Mouse (Mus musculus) MEL (cell line): Measurements from ENCODE around the gene Tm9sf1. TPM values are rescaled to one million over a fixed set of nuclear protein-coding genes. Genes with fewer than 3 reads are reported as not detected.

Source experiments
- DNase-seq: peaks from one replicate; pipeline ENCODE4 v3.0.0; 2011; ENCODE audit warnings: low read depth, low spot score
- H3K27ac ChIP-seq: 2 replicates; pipeline ENCODE4 v1.5.1; 2012; ENCODE audit warnings: low read depth, mild to moderate bottlenecking, control low read depth, low read length, moderate library complexity; ENCODE audit not compliant: control insufficient read depth
- H3K27me3 ChIP-seq, 2 experiments: fragments of 150-350 bp in 1 of 2; sonication (generic) in 1 of 2; 2 replicates each; pipeline ENCODE4 v1.6.1; 2012; ENCODE audit warnings: low read length in 2 of 2, mild to moderate bottlenecking in 2 of 2, improper control_type of control experiment in 1 of 2, moderate library complexity in 1 of 2; ENCODE audit not compliant: insufficient read depth in 2 of 2, control insufficient read depth in 1 of 2
- H3K36me3 ChIP-seq, 2 experiments: 2 replicates each; pipeline ENCODE4 v1.6.1; 2012 to 2014; ENCODE audit warnings: low read length in 2 of 2, improper control_type of control experiment in 1 of 2, inconsistent platforms in 1 of 2, mild to moderate bottlenecking in 1 of 2; ENCODE audit not compliant: insufficient read depth in 2 of 2, control insufficient read depth in 1 of 2
- H3K4me1 ChIP-seq, 2 experiments: fragments of 150-350 bp in 1 of 2; sonication (generic) in 1 of 2; 2 replicates each; pipeline ENCODE4 v1.6.1; 2012; ENCODE audit warnings: low read length in 2 of 2, improper control_type of control experiment in 1 of 2, mild to moderate bottlenecking in 1 of 2; ENCODE audit not compliant: insufficient read depth in 2 of 2, control insufficient read depth in 1 of 2
- H3K4me3 ChIP-seq, 2 experiments: fragments of 150-350 bp in 1 of 2; sonication (generic) in 1 of 2; 2 replicates each; pipeline ENCODE4 v1.5.1; 2012; ENCODE audit warnings: low read depth in 2 of 2, low read length in 2 of 2, mild to moderate bottlenecking in 2 of 2, moderate library complexity in 2 of 2, control low read depth in 1 of 2, improper control_type of control experiment in 1 of 2; ENCODE audit not compliant: control insufficient read depth in 1 of 2, insufficient read depth in 1 of 2
- H3K79me2 ChIP-seq: 2 replicates; pipeline ENCODE4 v1.6.1; 2012; ENCODE audit warnings: mild to moderate bottlenecking, low read length, moderate library complexity; ENCODE audit not compliant: control insufficient read depth, poor library complexity, insufficient read depth
- H3K9ac ChIP-seq: 2 replicates; pipeline ENCODE4 v1.6.1; 2012; ENCODE audit warnings: low read depth, mild to moderate bottlenecking, control low read depth, low read length, moderate library complexity; ENCODE audit not compliant: control insufficient read depth, poor library complexity, severe bottlenecking
- H3K9me3 ChIP-seq: fragments of 150-350 bp; sonication (generic); replicated peaks from 2 replicates; pipeline ENCODE4 v1.6.1; 2012; ENCODE audit warnings: mild to moderate bottlenecking, low read length, improper control_type of control experiment, moderate library complexity; ENCODE audit not compliant: insufficient read depth
- BHLHE40 ChIP-seq: IDR thresholded peaks from 2 replicates; pipeline ENCODE4 v1.6.1; 2012; ENCODE audit warnings: low read depth, mild to moderate bottlenecking, inconsistent platforms, low read length, improper control_type of control experiment, borderline replicate concordance
- CHD1 ChIP-seq: IDR thresholded peaks from 2 replicates; pipeline ENCODE4 v1.6.1; 2012; ENCODE audit warnings: low read depth, mild to moderate bottlenecking, inconsistent platforms, low read length, improper control_type of control experiment
- CHD2 ChIP-seq: IDR thresholded peaks from 2 replicates; pipeline ENCODE4 v1.6.1; 2011; ENCODE audit warnings: low read length, improper control_type of control experiment
- CTCF ChIP-seq, 3 experiments: IDR thresholded peaks in 2 of 3; conservative IDR thresholded peaks in 1 of 3; 2 replicates each; pipeline ENCODE4 v1.5.1; 2011 to 2012; ENCODE audit warnings: low read length in 3 of 3, low read depth in 2 of 3, mild to moderate bottlenecking in 2 of 3, improper control_type of control experiment in 1 of 3, inconsistent platforms in 1 of 3, mixed read lengths in 1 of 3, moderate library complexity in 1 of 3; ENCODE audit not compliant: control insufficient read depth in 1 of 3, insufficient read depth in 1 of 3, poor library complexity in 1 of 3, severe bottlenecking in 1 of 3
- E2F4 ChIP-seq: IDR thresholded peaks from 2 replicates; pipeline ENCODE4 v1.6.1; 2011; ENCODE audit warnings: low read depth, low read length, improper control_type of control experiment, borderline replicate concordance
- ETS1 ChIP-seq: IDR thresholded peaks from 2 replicates; pipeline ENCODE4 v1.6.1; 2012; ENCODE audit warnings: low read depth, mild to moderate bottlenecking, inconsistent platforms, low read length, improper control_type of control experiment, moderate library complexity
- GABPA ChIP-seq: IDR thresholded peaks from 2 replicates; pipeline ENCODE4 v1.6.1; 2012; ENCODE audit warnings: low read depth, mild to moderate bottlenecking, inconsistent platforms, low read length, improper control_type of control experiment, moderate library complexity
- GATA1 ChIP-seq: IDR thresholded peaks from 2 replicates; pipeline ENCODE4 v1.6.1; 2011; ENCODE audit warnings: low read depth, low read length, improper control_type of control experiment
- HCFC1 ChIP-seq: IDR thresholded peaks from 2 replicates; pipeline ENCODE4 v1.6.1; 2012; ENCODE audit warnings: low read depth, mild to moderate bottlenecking, inconsistent platforms, low read length, improper control_type of control experiment, moderate library complexity
- KAT2A ChIP-seq: conservative IDR thresholded peaks from 2 replicates; pipeline ENCODE4 v1.6.1; 2012; ENCODE audit warnings: low read depth, low read length, improper control_type of control experiment, inconsistent platforms
- MAFK ChIP-seq: IDR thresholded peaks from 2 replicates; pipeline ENCODE4 v1.6.1; 2011; ENCODE audit warnings: low read depth, mild to moderate bottlenecking, low read length, improper control_type of control experiment, borderline replicate concordance
- MAX ChIP-seq: IDR thresholded peaks from 2 replicates; pipeline ENCODE4 v1.6.1; 2011; ENCODE audit warnings: low read length, improper control_type of control experiment
- MAZ ChIP-seq: IDR thresholded peaks from 2 replicates; pipeline ENCODE4 v1.6.1; 2012; ENCODE audit warnings: low read depth, mild to moderate bottlenecking, inconsistent platforms, low read length, improper control_type of control experiment
- MEF2A ChIP-seq: IDR thresholded peaks from 2 replicates; pipeline ENCODE4 v1.6.1; 2014; ENCODE audit warnings: low read depth, mild to moderate bottlenecking, inconsistent platforms, low read length, improper control_type of control experiment; ENCODE audit not compliant: poor library complexity, insufficient replicate concordance, severe bottlenecking; ENCODE audit errors: extremely low read depth
- MXI1 ChIP-seq: IDR thresholded peaks from 2 replicates; pipeline ENCODE4 v1.6.1; 2011; ENCODE audit warnings: mild to moderate bottlenecking, low read depth, low read length, improper control_type of control experiment
- MYB ChIP-seq: IDR thresholded peaks from 2 replicates; pipeline ENCODE4 v1.6.1; 2011; ENCODE audit warnings: mild to moderate bottlenecking, low read depth, low read length, improper control_type of control experiment
- NELFE ChIP-seq: IDR thresholded peaks from 2 replicates; pipeline ENCODE4 v1.6.1; 2011; ENCODE audit warnings: low read depth, low read length, improper control_type of control experiment
- NRF1 ChIP-seq: IDR thresholded peaks from 2 replicates; pipeline ENCODE4 v1.6.1; 2014; ENCODE audit warnings: low read depth, mild to moderate bottlenecking, inconsistent platforms, low read length, improper control_type of control experiment, moderate library complexity; ENCODE audit not compliant: poor library complexity, insufficient read depth, severe bottlenecking
- POLR2A ChIP-seq, 2 experiments: IDR thresholded peaks; 2 replicates each; pipeline ENCODE4 v1.6.1; 2011 to 2012; ENCODE audit warnings: low read length in 2 of 2, mild to moderate bottlenecking in 2 of 2, control low read depth in 1 of 2, improper control_type of control experiment in 1 of 2, low read depth in 1 of 2, moderate library complexity in 1 of 2; ENCODE audit not compliant: control insufficient read depth in 1 of 2, insufficient read depth in 1 of 2, poor library complexity in 1 of 2
- POLR2AphosphoS2 ChIP-seq: IDR thresholded peaks from 2 replicates; pipeline ENCODE4 v1.6.1; 2011; ENCODE audit warnings: low read length, improper control_type of control experiment
- POLR2AphosphoS5 ChIP-seq: IDR thresholded peaks from 2 replicates; pipeline ENCODE4 v1.6.1; 2012; ENCODE audit warnings: low read depth, borderline replicate concordance, mild to moderate bottlenecking, inconsistent platforms, low read length, moderate library complexity, mixed read lengths
- RAD21 ChIP-seq: IDR thresholded peaks from 2 replicates; pipeline ENCODE4 v1.6.1; 2011; ENCODE audit warnings: mild to moderate bottlenecking, low read depth, low read length, improper control_type of control experiment
- RCOR1 ChIP-seq: IDR thresholded peaks from 2 replicates; pipeline ENCODE4 v1.6.1; 2012; ENCODE audit warnings: low read depth, mild to moderate bottlenecking, inconsistent platforms, low read length, improper control_type of control experiment
- SIN3A ChIP-seq: IDR thresholded peaks from 2 replicates; pipeline ENCODE4 v1.6.1; 2012; ENCODE audit warnings: low read length, improper control_type of control experiment, inconsistent platforms
- SMC3 ChIP-seq: IDR thresholded peaks from 2 replicates; pipeline ENCODE4 v1.6.1; 2011; ENCODE audit warnings: low read depth, low read length, improper control_type of control experiment
- TAL1 ChIP-seq: IDR thresholded peaks from 2 replicates; pipeline ENCODE4 v1.6.1; 2012; ENCODE audit warnings: mild to moderate bottlenecking, inconsistent platforms, low read length, moderate library complexity, mixed read lengths
- TBP ChIP-seq: IDR thresholded peaks from 2 replicates; pipeline ENCODE4 v1.8.0; 2011; ENCODE audit warnings: low read depth, low read length, improper control_type of control experiment
- TCF12 ChIP-seq: IDR thresholded peaks from 2 replicates; pipeline ENCODE4 v1.6.1; 2014; ENCODE audit warnings: low read depth, mild to moderate bottlenecking, inconsistent platforms, low read length, improper control_type of control experiment, moderate library complexity
- UBTF ChIP-seq: IDR thresholded peaks from 2 replicates; pipeline ENCODE4 v1.6.1; 2012; ENCODE audit warnings: low read depth, mild to moderate bottlenecking, inconsistent platforms, low read length, improper control_type of control experiment, moderate library complexity, borderline replicate concordance; ENCODE audit not compliant: insufficient read depth
- USF1 ChIP-seq: IDR thresholded peaks from 2 replicates; pipeline ENCODE4 v1.6.1; 2014; ENCODE audit warnings: low read depth, mild to moderate bottlenecking, inconsistent platforms, low read length, improper control_type of control experiment, moderate library complexity
- USF2 ChIP-seq, 2 experiments: IDR thresholded peaks; 2 replicates each; pipeline ENCODE4 v1.6.1; 2011 to 2012; ENCODE audit warnings: improper control_type of control experiment in 2 of 2, low read length in 2 of 2, borderline replicate concordance in 1 of 2, inconsistent platforms in 1 of 2, low read depth in 1 of 2, mild to moderate bottlenecking in 1 of 2; ENCODE audit not compliant: insufficient read depth in 1 of 2
- ZC3H11A ChIP-seq: IDR thresholded peaks from 2 replicates; pipeline ENCODE4 v1.6.1; 2012; ENCODE audit warnings: low read depth, mild to moderate bottlenecking, inconsistent platforms, low read length, improper control_type of control experiment
- ZKSCAN1 ChIP-seq: IDR thresholded peaks from 2 replicates; pipeline ENCODE4 v1.6.1; 2012; ENCODE audit warnings: low read depth, mild to moderate bottlenecking, inconsistent platforms, low read length, improper control_type of control experiment, moderate library complexity
- ZMIZ1 ChIP-seq: IDR thresholded peaks from 2 replicates; pipeline ENCODE4 v1.6.1; 2012; ENCODE audit warnings: low read depth, mild to moderate bottlenecking, inconsistent platforms, low read length, improper control_type of control experiment, moderate library complexity
- ZNF384 ChIP-seq: IDR thresholded peaks from 2 replicates; pipeline ENCODE4 v1.6.1; 2012; ENCODE audit warnings: low read depth, mild to moderate bottlenecking, inconsistent platforms, low read length, improper control_type of control experiment
- polyA plus RNA-seq, 2 experiments: library from polyadenylated mRNA; stranded (reverse) in 1 of 2; unstranded in 1 of 2; fragments of >175 nt in 1 of 2; fragments of >200 nt in 1 of 2; gene quantifications; 2 replicates each; pipeline versions ENCODE4 v1.2.1 to v1.2.4; 2012; ENCODE audit warnings: low replicate concordance in 2 of 2, low read depth in 1 of 2; ENCODE audit not compliant: insufficient read length in 2 of 2, insufficient read depth in 1 of 2, missing spikeins in 1 of 2
- total RNA-seq: library from RNA; depleted of rRNA; stranded (reverse); fragments of 300-350 nt; gene quantifications from 2 replicates; pipeline ENCODE4 v1.2.3, GENCODE M21; 2012; rRNA removed

Gene Tm9sf1
- 49.4 and 60.5 TPM in 2 replicates for total RNA-seq
- polyA plus RNA-seq, result 10 to 100 TPM in 1 of 2 experiments, not detected in 1; 80.1 TPM

GRCm38 (mm10) chr14:55643060-55643907, at the start of gene Tm9sf1:
Gene Tm9sf1, minus strand, starts transcription at chr14:55643806.
- DNase-seq, result peak; percentile 93
- peaks cover 42% of the 10 kb centered on the region for H3K79me2 ChIP-seq
- H3K9ac ChIP-seq, result peak within 1 kb of the TSS; percentile 87
- no peaks in the 10 kb centered on the region for H3K27me3 ChIP-seq
- H3K4me1 ChIP-seq, result peaks cover 0 to 14% of the 10 kb centered on the region in 2 experiments; a peak in 2 of 4 replicates
- peak within 1 kb of the TSS; percentile 86 for H3K27ac ChIP-seq
- peaks cover 3 to 15% of the 10 kb centered on the region in 2 experiments; a peak in 3 of 4 replicates for H3K36me3 ChIP-seq
- peak within 1 kb of the TSS; percentile 76 to 83 for H3K4me3 ChIP-seq
- H3K9me3 ChIP-seq, result no peaks in the 10 kb centered on the region
- no peak for TF ChIP-seq ZC3H11A
- TF ChIP-seq NRF1, result no peak
- peak; percentile 30 for TF ChIP-seq SIN3A
- no peak for TF ChIP-seq GATA1
- no peak for TF ChIP-seq SMC3
- peak; percentile 62 for TF ChIP-seq NELFE
- TF ChIP-seq RAD21, result no peak
- TF ChIP-seq MYB, result no peak
- 0 out of 2 replicates have a peak, but pooled peaks have one; percentile 9 for TF ChIP-seq TCF12
- no peak for TF ChIP-seq CHD1
- peak; percentile 65; the same call in 1 of the 2 replicates for TF ChIP-seq POLR2AphosphoS2
- TF ChIP-seq MXI1, result peak; percentile 84
- no peak for TF ChIP-seq RCOR1
- TF ChIP-seq USF2 (IDR thresholded peaks at IDR 0.05; ENCODE audit: borderline replicate concordance in 1 of 2, insufficient read depth in 1 of 2, low read depth in 1 of 2, low read length in 2 of 2), result no peak
- TF ChIP-seq TAL1, result no peak
- no peak for TF ChIP-seq USF1
- TF ChIP-seq UBTF, result peak; percentile 75; the same call in 1 of the 2 replicates
- TF ChIP-seq ETS1, result 0 out of 2 replicates have a peak, but pooled peaks have one; percentile 4
- TF ChIP-seq ZMIZ1, result no peak
- no peak for TF ChIP-seq GABPA
- peak; percentile 89 for TF ChIP-seq HCFC1
- TF ChIP-seq ZKSCAN1, result no peak
- TF ChIP-seq MAX, result peak; percentile 99
- no peak for TF ChIP-seq CHD2
- no peak for TF ChIP-seq CTCF (IDR thresholded peaks at IDR 0.05 in 2 of 3, conservative IDR thresholded peaks at IDR 0.05 in 1 of 3; ENCODE audit: control insufficient read depth in 1 of 3, insufficient read depth in 1 of 3, low read depth in 2 of 3, low read length in 3 of 3, poor library complexity in 1 of 3, severe bottlenecking in 1 of 3)
- TF ChIP-seq MAZ, result no peak
- no peak for TF ChIP-seq MEF2A
- no peak for TF ChIP-seq POLR2AphosphoS5
- TF ChIP-seq MAFK, result no peak
- no peak for TF ChIP-seq ZNF384
- TF ChIP-seq TBP, result no peak; the same call in 1 of the 2 replicates
- no peak; the same call in 1 of the 2 replicates for TF ChIP-seq E2F4
- TF ChIP-seq POLR2A (IDR thresholded peaks at IDR 0.05; ENCODE audit: control insufficient read depth in 1 of 2, insufficient read depth in 1 of 2, low read depth in 1 of 2, low read length in 2 of 2, poor library complexity in 1 of 2), result peak; percentile 55 to 71
- TF ChIP-seq BHLHE40, result no peak
- TF ChIP-seq KAT2A, result peak; percentile 69; the same call in 1 of the 2 replicates
